15 mouse cellular contexts compared by ENCODE assay signal in genomic region chr19:10738811-10739210, GRCm38 (mm10). TPM values are rescaled to one million over a fixed set of nuclear protein-coding genes. Genes with fewer than 3 reads are reported as not detected.
A peak's percentile ranks its signal among the peaks of the same experiment; 100 is the strongest.
DNase-seq lines count a peak whose midpoint lies in the region; ATAC-seq and TF ChIP-seq lines count a peak whose summit lies in the region.
"Had no signal": no experiment of that assay in that cellular context is flagged by ENCODE, and none has a peak within 500 bp of the region (broad histone marks: within the 10 kb centered on the region; RNA-seq: fewer than 3 reads in every experiment).

TSS of gene Cd5 (minus strand) at chr19:10739002.

- no peaks in the 10 kb centered on the region for H3K27me3 ChIP-seq in CH12.LX (replicated peaks)
- H3K27me3 ChIP-seq in liver, postnatal 0 days (ENCODE audit: insufficient read depth, low read length), result no peaks in the 10 kb centered on the region
- H3K27me3 ChIP-seq: neural tube, embryonic 12.5 days had no signal

- H3K9ac ChIP-seq in CH12.LX (ENCODE audit: insufficient read depth, low read depth), result 0 out of 2 replicates have a peak within 1 kb of the TSS, but pooled peaks have one; percentile 8
- no peak within 1 kb of the TSS for H3K9ac ChIP-seq in liver, postnatal 0 days (replicated peaks)
- H3K9ac ChIP-seq: neural tube, embryonic 12.5 days had no signal

- peak; percentile 53 for DNase-seq in 416B (ENCODE audit: low read depth)
- DNase-seq in CH12.LX (ENCODE audit: extremely low read depth), result peak; percentile 88
- DNase-seq in liver, postnatal 0 days, result peak; percentile 39
- peak; percentile 16 to 36 for DNase-seq in spleen, postnatal 14 days (ENCODE audit: low spot score in 2 of 2)
- no peak for DNase-seq in right cerebral cortex, postnatal 36 days (ENCODE audit: low spot score in 2 of 2)
- no peak for DNase-seq in left cerebral cortex, adult 9 months (ENCODE audit: low spot score in 2 of 2)
- DNase-seq in adrenal gland, adult 2 months, result no peak
- DNase-seq: adrenal gland, postnatal 14 days; cerebellum, postnatal 10 days had no signal

- peak; percentile 57 for TF ChIP-seq POLR2A in CH12.LX (IDR thresholded peaks at IDR 0.05; ENCODE audit: low read depth, low read length)

- WGBS in liver, postnatal 0 days (ENCODE audit: insufficient replicate concordance), result 35% methylated on average over 4 of the region's 4 CpGs

- TF ChIP-seq CTCF in CH12.LX (conservative IDR thresholded peaks at IDR 0.05 in 1 of 2, IDR thresholded peaks at IDR 0.05 in 1 of 2; ENCODE audit: low read depth in 2 of 2, low read length in 2 of 2), result no peak
- no peak for TF ChIP-seq CTCF in liver, postnatal 0 days (IDR thresholded peaks at IDR 0.05; ENCODE audit: low read depth)

- H3K4me1 ChIP-seq in CH12.LX (ENCODE audit: control insufficient read depth in 1 of 2, insufficient read depth in 2 of 2), result peaks cover 24 to 63% of the 10 kb centered on the region in 2 experiments
- peaks cover 7% of the 10 kb centered on the region; the same call in 1 of the 2 replicates for H3K4me1 ChIP-seq in liver, postnatal 0 days (ENCODE audit: insufficient read depth)
- H3K4me1 ChIP-seq: neural tube, embryonic 12.5 days had no signal

- peak within 1 kb of the TSS; percentile 85 for H3K27ac ChIP-seq in CH12.LX (ENCODE audit: insufficient read depth, low read depth)
- H3K27ac ChIP-seq in liver, postnatal 0 days (ENCODE audit: low read depth), result peak within 1 kb of the TSS; percentile 34; the same call in 1 of the 2 replicates
- H3K27ac ChIP-seq: macrophage; neural tube, embryonic 12.5 days had no signal

- dilution Hi-C loops in CH12.LX (cut with MboI; ENCODE audit: extremely low pct_ligation_motif_present, extremely low pct_unique_long_range_greater_than_20kb, low sequenced_read_pairs), result no loop called here

- no peaks in the 10 kb centered on the region for H3K9me3 ChIP-seq in CH12.LX (replicated peaks; ENCODE audit: low read length)
- H3K9me3 ChIP-seq in liver, postnatal 0 days (ENCODE audit: low read length), result no peaks in the 10 kb centered on the region
- H3K9me3 ChIP-seq: neural tube, embryonic 12.5 days had no signal

- peak within 1 kb of the TSS; percentile 34 for H3K4me2 ChIP-seq in CH12.LX (ENCODE audit: insufficient read depth, low read depth, poor library complexity, severe bottlenecking)
- H3K4me2 ChIP-seq in liver, postnatal 0 days (ENCODE audit: low read depth, low read length), result no peak within 1 kb of the TSS
- H3K4me2 ChIP-seq: neural tube, embryonic 12.5 days had no signal

- ATAC-seq in liver, postnatal 0 days, result peak; percentile 40; the same call in 1 of the 2 replicates
- no peak for ATAC-seq in frontal cortex, adult (ENCODE audit: low TSS enrichment)
- ATAC-seq: hindbrain, embryonic 16.5 days had no signal

- H3K79me2 ChIP-seq in CH12.LX (replicated peaks; ENCODE audit: control insufficient read depth, extremely low read depth, insufficient read depth, poor library complexity, severe bottlenecking), result peaks cover 9% of the 10 kb centered on the region; the same call in 1 of the 2 replicates

- peaks cover 0 to 32% of the 10 kb centered on the region in 2 experiments for H3K36me3 ChIP-seq in CH12.LX (replicated peaks in 1 of 2; ENCODE audit: control insufficient read depth in 1 of 2, insufficient read depth in 1 of 2, low read length in 1 of 2)
- no peaks in the 10 kb centered on the region for H3K36me3 ChIP-seq in liver, postnatal 0 days (replicated peaks; ENCODE audit: insufficient read depth, low read length)
- H3K36me3 ChIP-seq: neural tube, embryonic 12.5 days had no signal

- no peak; the same call in 1 of the 2 replicates for TF ChIP-seq RAD21 in CH12.LX (IDR thresholded peaks at IDR 0.05; ENCODE audit: low read depth, low read length)

- peak within 1 kb of the TSS in 2 of 3 experiments; percentile 37 to 60 for H3K4me3 ChIP-seq in CH12.LX (replicated peaks in 1 of 3; ENCODE audit: low read depth in 2 of 3, low read length in 2 of 3, poor library complexity in 1 of 3)
- H3K4me3 ChIP-seq in liver, postnatal 0 days (ENCODE audit: low read depth, low read length), result no peak within 1 kb of the TSS
- H3K4me3 ChIP-seq: neural tube, embryonic 12.5 days had no signal

- TF ChIP-seq EP300 in CH12.LX (IDR thresholded peaks at IDR 0.05; ENCODE audit: low read length), result peak; percentile 79
- TF ChIP-seq EP300 in liver, postnatal 0 days (IDR thresholded peaks at IDR 0.05; ENCODE audit: low read depth), result no peak

- in situ Hi-C loops in CH12.LX (cut with MboI; ENCODE audit: low pct_ligation_motif_present, low pct_unique_long_range_greater_than_20kb, low sequenced_read_pairs), result no loop called here

TF ChIP-seq in CH12.LX, 34 proteins besides CTCF, POLR2A, EP300 and RAD21:
- peak; percentile 53; the same call in 1 of the 2 replicates for TF ChIP-seq MEF2A (IDR thresholded peaks at IDR 0.05; ENCODE audit: borderline replicate concordance, low read depth, low read length)
- no peak for TF ChIP-seq ZMIZ1 (IDR thresholded peaks at IDR 0.05; ENCODE audit: low read depth, low read length)
- TF ChIP-seq MAZ (IDR thresholded peaks at IDR 0.05; ENCODE audit: low read depth, low read length), result peak; percentile 90
- no peak; the same call in 1 of the 2 replicates for TF ChIP-seq TBP (conservative IDR thresholded peaks at IDR 0.05; ENCODE audit: low read depth, low read length)
- peak; percentile 88 for TF ChIP-seq SIN3A (IDR thresholded peaks at IDR 0.05; ENCODE audit: low read length)
- no peak for TF ChIP-seq ZNF384 (IDR thresholded peaks at IDR 0.05; ENCODE audit: low read depth, low read length)
- TF ChIP-seq CHD2 (IDR thresholded peaks at IDR 0.05; ENCODE audit: low read length), result 0 out of 2 replicates have a peak, but pooled peaks have one; percentile 19
- TF ChIP-seq IRF4 (IDR thresholded peaks at IDR 0.05; ENCODE audit: low read depth, low read length), result peak; percentile 65
- TF ChIP-seq GABPA (IDR thresholded peaks at IDR 0.05; ENCODE audit: insufficient replicate concordance, low read depth, low read length), result no peak
- peak; percentile 75 for TF ChIP-seq ELF1 (IDR thresholded peaks at IDR 0.05; ENCODE audit: low read depth, low read length)
- no peak for TF ChIP-seq SMC3 (IDR thresholded peaks at IDR 0.05; ENCODE audit: low read depth, low read length)
- TF ChIP-seq JUN (IDR thresholded peaks at IDR 0.05; ENCODE audit: insufficient read depth, low read depth, low read length), result no peak
- TF ChIP-seq ETS1 (conservative IDR thresholded peaks at IDR 0.05; ENCODE audit: low read depth, low read length), result peak; percentile 82
- no peak for TF ChIP-seq PAX5 (IDR thresholded peaks at IDR 0.05; ENCODE audit: low read length)
- 0 out of 2 replicates have a peak, but pooled peaks have one; percentile 16 for TF ChIP-seq NELFE (IDR thresholded peaks at IDR 0.05; ENCODE audit: low read depth, low read length)
- TF ChIP-seq TCF12 (IDR thresholded peaks at IDR 0.05; ENCODE audit: low read depth, low read length), result peak; percentile 69; the same call in 1 of the 2 replicates
- no peak for TF ChIP-seq UBTF (IDR thresholded peaks at IDR 0.05; ENCODE audit: low read depth, low read length)
- peak; percentile 58 for TF ChIP-seq HCFC1 (IDR thresholded peaks at IDR 0.05; ENCODE audit: low read depth, low read length)
- no peak for TF ChIP-seq USF2 (conservative IDR thresholded peaks at IDR 0.05; ENCODE audit: low read depth, low read length)
- no peak for TF ChIP-seq POLR2AphosphoS2 (IDR thresholded peaks at IDR 0.05; ENCODE audit: low read depth, low read length)
- TF ChIP-seq MXI1 (IDR thresholded peaks at IDR 0.05; ENCODE audit: low read depth, low read length), result peak; percentile 58; the same call in 1 of the 2 replicates
- TF ChIP-seq USF1 (IDR thresholded peaks at IDR 0.05; ENCODE audit: low read depth, low read length), result no peak
- no peak for TF ChIP-seq ZC3H11A (IDR thresholded peaks at IDR 0.05; ENCODE audit: low read depth, low read length)
- TF ChIP-seq MYC (IDR thresholded peaks at IDR 0.05; ENCODE audit: low read depth, low read length), result peak; percentile 91
- TF ChIP-seq BHLHE40 (IDR thresholded peaks at IDR 0.05; ENCODE audit: low read depth, low read length), result peak; percentile 79
- no peak for TF ChIP-seq ZKSCAN1 (IDR thresholded peaks at IDR 0.05; ENCODE audit: borderline replicate concordance, low read depth, low read length)
- TF ChIP-seq MAFK (IDR thresholded peaks at IDR 0.05; ENCODE audit: insufficient replicate concordance, low read length), result no peak
- TF ChIP-seq RCOR1 (conservative IDR thresholded peaks at IDR 0.05; ENCODE audit: low read depth, low read length), result no peak
- TF ChIP-seq MAX (IDR thresholded peaks at IDR 0.05; ENCODE audit: low read length), result peak; percentile 88
- TF ChIP-seq JUND (conservative IDR thresholded peaks at IDR 0.05; ENCODE audit: low read depth, low read length), result no peak

RNA-seq across cellular contexts. Expression of gene Cd5, which starts in this region (rescaled TPM):
- total RNA-seq in CH12.LX (2012; rRNA removed), result 8.7 and 9.9 TPM in 2 replicates
- total RNA-seq in CH12.LX (2014; rRNA removed), result 17.7 and 20.7 TPM in 2 replicates
- polyA plus RNA-seq in CH12.LX (2012; ENCODE audit: insufficient read length, low read depth), result 46.8 and 51.4 TPM in 2 replicates
- 0.16 and 0.17 TPM in 2 replicates for polyA plus RNA-seq in liver, postnatal 0 days (2015; fragmentation: Nextera tagmentation; extraction: Ambion mirVana)
- under 1 TPM; 0.10 to 0.14 TPM for total RNA-seq in adrenal gland, adult 2 months (2021)
- 0.15 and 0.26 TPM in 2 replicates for polyA plus RNA-seq in adrenal gland, adult 2 months (2012; rRNA removed)
- total RNA-seq: ES-E14; left cerebral cortex, postnatal 36 days had no signal

Comparison
In these comparisons a context has a peak if more than half of its experiments do, and no peak if none do; other contexts are left out.
1. RNA of gene Cd5 (total RNA-seq): 8.7 to 20.7 TPM in CH12.LX; 0.10 to 0.14 TPM in adrenal gland, adult 2 months; every median in the first group is over 4 times any median in the second.
2. RNA of gene Cd5 (polyA plus RNA-seq): 46.8 to 51.4 TPM in CH12.LX; 0.16 to 0.17 TPM in liver, postnatal 0 days and 0.15 to 0.26 TPM in adrenal gland, adult 2 months; every median in the first group is over 10 times any median in the second.
3. Peak in DNase-seq, ATAC-seq and H3K27ac ChIP-seq in liver, postnatal 0 days; RNA of the gene not detected or under 1 TPM.
4. DNase-seq: peak in 416B (single experiment), CH12.LX (single experiment) and spleen, postnatal 14 days (2 of 2); none in right cerebral cortex, postnatal 36 days (0 of 2), left cerebral cortex, adult 9 months (0 of 2) and adrenal gland, adult 2 months (single experiment).